Mouse (Mus musculus): ENCODE data around the gene Zkscan6. TPM values are rescaled to one million over a fixed set of nuclear protein-coding genes. Genes with fewer than 3 reads are reported as not detected.

Gene Zkscan6
- 3.5 and 3.6 TPM in 2 replicates for polyA plus RNA-seq (2012)

DNA sequence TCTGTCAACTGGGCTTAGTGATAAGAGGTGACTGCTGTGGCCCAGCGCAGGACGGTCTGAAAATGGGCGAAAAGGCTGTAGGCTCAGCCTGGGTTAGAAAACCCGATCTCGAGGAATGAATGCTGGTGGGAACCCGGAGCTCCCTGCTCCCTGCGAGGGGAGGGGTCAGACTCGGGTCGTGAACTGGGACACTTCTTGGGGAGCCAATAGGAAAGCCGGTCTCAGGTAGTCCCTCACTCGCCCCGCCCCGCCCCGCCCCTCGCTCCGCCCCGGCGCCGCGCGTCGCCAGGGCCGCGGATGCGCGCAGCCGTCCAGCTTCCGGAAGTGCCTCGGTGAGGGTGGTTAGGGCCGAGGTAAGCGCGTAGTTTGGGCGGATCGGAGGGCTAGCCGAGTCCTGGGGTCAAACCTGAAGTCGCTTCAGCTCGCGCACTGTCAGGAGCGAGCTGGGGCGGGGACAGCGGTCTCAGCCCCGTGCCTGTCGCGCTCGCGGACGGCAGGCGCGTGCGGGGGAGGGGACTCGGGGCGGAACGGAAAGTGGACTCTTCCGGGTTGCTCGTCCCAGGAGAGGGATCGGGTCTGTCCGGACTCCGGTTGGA is at the start of gene Zkscan6:
Zkscan6 (plus strand) TSS at position 267 of the 596 bp plus-strand sequence.

DNA sequence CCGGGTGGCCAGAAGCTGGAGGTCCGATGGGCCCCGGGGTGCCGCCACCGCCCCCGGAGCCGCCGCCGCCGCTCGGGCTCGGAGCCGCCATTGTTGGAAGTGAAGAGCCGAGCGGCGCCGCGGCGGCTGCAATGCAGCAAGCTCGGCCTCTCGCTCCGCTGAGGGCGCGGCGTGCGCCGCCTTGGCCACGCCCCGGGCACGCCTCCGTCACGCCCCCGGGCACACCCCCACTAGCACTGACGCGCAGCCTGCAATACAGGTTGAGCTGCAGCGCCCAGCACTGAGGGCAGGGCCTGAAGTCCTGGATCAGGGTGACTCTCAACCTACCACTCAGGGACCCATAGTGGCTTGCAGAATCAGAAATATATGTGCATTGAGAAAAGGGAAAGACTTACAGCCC is 18.8 kb upstream of the Zkscan6 start, which contains the start of gene Map2k4:
Map2k4 (minus strand) TSS at position 144 of the 400 bp plus-strand sequence.

Other genes with a start within 250 kb of the Zkscan6 start
- gene Map2k4, start 18.9 kb upstream of the Zkscan6 start, polyA plus RNA-seq (2012), result 22.5 and 25.9 TPM in 2 replicates

Measured in megakaryocyte-erythroid progenitor cell, adult 5 weeks (primary cell).